Mouse (Mus musculus): ENCODE results near the gene Tada2b.

GRCm38 (mm10) chr5:36505235-36505634 lies 21.1 kb upstream of the Tada2b start:
- TF ChIP-seq CHD2 (IDR thresholded peaks at IDR 0.05; ENCODE audit: low read depth, low read length) (no peak), HCFC1 (IDR thresholded peaks at IDR 0.05; ENCODE audit: borderline replicate concordance, insufficient read depth, low read length) (no peak), ZC3H11A (IDR thresholded peaks at IDR 0.05; ENCODE audit: borderline replicate concordance, low read depth, low read length) (no peak), ZNF384 (IDR thresholded peaks at IDR 0.05; ENCODE audit: low read depth, low read length) (no peak)
